Mouse (Mus musculus): ENCODE data around the gene Pnma1. TPM values are rescaled to one million over a fixed set of nuclear protein-coding genes. Genes with fewer than 3 reads are reported as not detected.

Gene Pnma1
- total RNA-seq, 2 experiments from 2014 or later, result 7.0 to 8.5 TPM

DNA sequence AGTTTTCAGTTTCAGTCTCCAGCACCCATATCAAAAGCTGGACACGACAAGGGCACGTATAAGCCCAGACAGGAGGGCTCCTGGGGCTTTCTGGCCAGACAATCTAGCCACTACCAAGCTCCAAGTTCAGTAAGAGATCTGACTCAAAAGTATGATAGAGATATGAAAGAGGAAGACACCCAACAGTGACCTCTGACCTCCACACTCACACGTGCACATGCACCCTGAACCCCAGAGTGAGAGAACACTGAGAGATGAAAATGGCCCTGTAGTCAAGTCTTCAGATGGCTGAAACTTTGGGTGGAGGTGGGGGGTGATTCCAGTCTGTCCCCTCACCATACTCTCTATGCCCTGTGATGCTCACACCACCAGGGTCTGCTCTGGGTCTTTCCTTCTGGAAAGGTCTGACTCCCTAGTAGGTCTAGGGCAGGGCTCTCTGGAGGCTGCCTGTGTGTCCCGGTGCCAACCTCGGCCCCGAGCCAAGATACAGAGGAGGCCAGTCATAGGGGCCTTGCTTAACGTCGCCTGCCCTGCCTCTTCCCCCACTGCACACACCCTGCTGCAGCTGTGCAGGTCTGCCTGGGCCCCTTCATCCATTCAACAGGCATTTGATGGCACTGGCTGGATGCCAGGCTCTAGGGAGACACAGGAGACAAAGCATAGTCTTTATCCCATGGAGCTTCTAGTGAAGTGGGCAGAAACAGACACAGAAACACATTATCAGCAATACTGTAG is 32.6 kb upstream of the Pnma1 start:
- DNase-seq (ENCODE audit: extremely low spot score in 1 of 2, low spot score in 2 of 2), result peak; percentile 63 to 73
- intact Hi-C loops (cut with DNase I), result no loop called here

DNA sequence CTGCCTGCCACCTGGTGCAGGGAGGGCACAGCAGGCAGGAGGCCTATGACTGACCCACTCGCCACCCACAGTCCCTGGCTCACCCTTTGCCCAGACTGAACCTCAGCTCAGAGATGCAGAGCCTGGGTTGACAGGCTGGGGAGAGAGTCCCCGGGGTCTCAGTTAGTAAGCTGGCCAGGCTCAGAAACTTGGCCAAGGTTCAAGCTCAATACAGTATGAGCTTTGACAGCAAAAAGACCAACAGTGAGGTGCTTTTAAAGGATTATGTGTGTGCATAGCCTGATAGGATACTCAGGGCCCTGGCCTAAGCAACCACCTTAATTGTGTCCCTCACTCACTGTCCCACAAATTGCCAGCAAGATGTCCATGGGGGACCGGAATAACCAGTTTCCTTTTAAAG is 31.8 kb upstream of the Pnma1 start:
- intact Hi-C loops (cut with DNase I), result no loop called here
- no peak for DNase-seq (ENCODE audit: extremely low spot score in 1 of 2, low spot score in 2 of 2)

DNA sequence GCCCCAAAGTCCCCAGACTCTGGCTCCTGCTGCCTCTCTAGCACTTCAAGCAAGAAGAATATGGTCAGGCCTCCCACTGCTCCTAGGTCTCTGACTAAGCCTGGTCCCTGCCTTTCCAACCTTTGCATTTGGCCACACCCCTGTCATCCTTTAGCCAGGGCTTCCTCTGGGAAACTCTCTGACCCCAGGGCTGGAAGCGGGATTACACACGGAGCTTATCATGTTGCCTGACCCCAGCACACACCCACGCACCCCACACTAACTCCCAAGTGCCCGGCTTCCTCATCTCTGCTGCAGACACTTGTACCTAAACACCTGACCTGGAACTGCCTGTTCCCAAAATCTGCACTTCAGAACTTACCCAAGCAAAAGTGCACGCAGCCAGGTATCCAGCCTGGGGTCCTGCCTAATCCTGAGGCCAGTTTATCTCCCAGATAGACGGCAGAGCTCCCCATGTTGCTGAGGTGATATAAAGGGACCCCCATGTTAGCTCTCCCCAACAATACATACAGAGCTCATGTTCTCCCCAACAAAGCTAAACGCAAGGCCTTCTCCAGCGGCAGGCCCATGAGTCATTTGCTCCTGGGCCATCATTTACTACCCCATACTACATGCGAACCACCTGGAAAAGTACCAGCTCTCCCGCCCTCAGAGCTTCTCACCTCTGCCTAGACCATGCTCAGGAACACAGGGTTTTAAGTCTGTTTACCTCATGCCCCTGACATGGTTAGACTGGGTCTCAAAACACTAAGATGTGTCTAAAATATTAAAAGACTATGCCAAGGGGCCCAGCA is 30.6 kb upstream of the Pnma1 start:
- intact Hi-C loops (cut with DNase I), result no loop called here
- DNase-seq (ENCODE audit: extremely low spot score in 1 of 2, low spot score in 2 of 2), result no peak

DNA sequence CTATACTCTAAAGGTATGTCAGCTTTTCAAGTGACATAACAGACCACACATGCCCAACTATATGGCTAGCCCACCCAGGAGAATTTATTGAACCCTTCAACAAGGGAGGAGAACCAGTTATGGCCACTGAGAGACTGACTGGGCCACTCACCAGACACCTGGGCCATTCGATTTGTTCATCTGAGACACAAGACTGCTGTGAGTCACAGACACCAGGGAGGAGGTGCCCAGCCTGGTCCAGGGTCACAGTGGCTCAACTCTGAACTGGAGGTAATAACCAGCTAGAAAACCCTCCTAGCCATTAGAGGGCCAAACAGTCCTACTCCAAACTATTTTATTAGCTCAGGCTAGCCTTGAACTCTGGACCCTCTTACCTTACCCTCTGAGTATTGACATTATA is 29.8 kb upstream of the Pnma1 start:
- intact Hi-C loops (cut with DNase I), result no loop called here
- DNase-seq (ENCODE audit: extremely low spot score in 1 of 2, low spot score in 2 of 2), result no peak

DNA sequence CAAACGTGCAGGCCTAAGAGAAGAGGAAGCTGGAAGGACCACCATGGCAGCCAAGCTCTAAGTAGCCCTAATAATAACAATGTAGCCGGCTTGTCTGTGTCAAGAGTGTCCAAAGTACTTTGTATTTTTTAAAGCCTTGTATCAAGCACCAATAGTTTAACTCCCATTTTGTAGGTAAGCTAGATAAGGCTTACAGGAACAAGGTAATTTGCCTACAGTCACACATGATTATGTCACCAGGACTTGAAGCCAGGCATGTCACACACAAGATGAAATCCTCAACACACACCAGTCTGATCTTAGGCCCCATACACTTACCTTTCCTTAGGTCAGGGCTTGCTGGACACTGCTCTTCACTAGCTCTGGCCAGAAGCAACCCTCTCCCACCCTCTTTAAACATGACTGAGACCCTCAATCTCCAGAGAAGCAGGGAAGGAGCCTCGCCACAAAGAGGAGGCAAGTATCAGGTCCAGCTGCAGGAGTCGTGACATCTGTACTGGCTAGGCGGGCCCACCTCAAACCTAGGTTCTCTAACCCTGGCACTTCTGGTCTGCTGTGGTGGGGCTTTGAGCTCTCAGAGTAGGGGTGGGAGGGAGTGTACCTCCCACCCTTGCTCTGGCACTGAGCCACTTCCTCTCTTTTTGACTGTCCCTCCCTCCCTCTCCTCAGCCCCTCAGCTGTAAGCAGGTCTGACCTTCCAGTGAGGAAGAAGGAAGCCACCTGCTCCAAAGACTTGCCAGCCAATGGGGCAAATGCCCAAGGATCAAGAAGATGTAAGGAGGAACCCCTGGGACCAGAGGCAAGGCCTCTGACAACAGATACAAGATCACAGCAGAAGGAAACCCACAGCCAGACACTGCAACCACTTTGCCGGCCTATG is 28.8 kb upstream of the Pnma1 start:
- intact Hi-C loops (cut with DNase I), result no loop called here
- no peak for DNase-seq (ENCODE audit: extremely low spot score in 1 of 2, low spot score in 2 of 2)

DNA sequence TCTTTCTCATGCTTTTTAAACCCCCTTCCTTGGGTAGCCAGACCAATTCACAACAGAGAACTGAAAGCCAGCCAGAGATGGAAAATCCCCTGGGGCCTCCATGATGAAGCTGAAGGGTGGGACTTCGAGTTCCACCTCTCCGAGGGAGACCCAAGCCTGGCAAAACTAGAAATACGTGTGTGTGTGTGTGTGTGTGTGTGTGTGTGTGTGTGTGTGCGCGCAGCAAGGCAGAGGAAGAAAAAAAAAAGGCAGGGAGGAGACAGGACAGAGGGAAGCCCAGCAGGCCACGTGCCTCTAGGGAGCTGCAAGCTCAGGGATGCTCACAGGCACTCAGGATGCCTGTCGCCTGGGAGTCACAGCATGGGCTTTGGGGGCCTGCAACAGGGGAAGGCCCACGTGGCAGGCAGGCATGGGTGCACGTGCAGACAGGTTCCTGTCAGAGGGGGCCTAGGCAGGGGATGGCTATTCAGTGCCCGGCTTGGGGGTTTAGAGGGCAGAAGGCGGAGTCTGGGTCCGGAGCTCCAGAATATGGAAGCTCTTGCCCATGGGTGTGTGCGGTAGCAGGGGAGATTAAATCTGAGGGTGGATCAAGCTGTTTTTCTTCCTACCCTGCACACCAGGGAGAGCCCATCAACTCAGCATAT is 28.0 kb upstream of the Pnma1 start:
- intact Hi-C loops (cut with DNase I), result no loop called here
- DNase-seq (ENCODE audit: extremely low spot score in 1 of 2, low spot score in 2 of 2), result peak in 1 of 2 experiments; percentile 64

DNA sequence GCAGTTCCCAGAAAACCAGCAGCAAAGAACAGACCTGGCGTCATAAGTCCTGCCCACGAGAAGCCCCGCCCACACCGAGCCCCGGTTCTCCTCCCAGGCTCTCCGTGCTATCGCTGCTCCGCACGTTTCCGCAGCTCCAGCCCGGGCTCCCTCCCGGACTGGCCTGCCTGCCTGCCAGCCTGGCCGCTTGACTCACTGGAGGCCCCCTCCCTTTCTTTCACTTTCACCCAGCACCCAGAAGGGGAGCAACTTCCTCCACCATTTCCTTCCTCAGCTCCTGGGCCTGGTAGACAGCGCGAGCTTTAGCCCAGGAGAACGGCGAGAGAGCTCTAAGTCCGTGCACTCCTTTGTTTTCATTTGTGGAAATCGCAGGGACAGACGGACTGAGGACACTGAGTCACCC is 27.4 kb upstream of the Pnma1 start:
- peak; percentile 73 to 91 for DNase-seq (ENCODE audit: extremely low spot score in 1 of 2, low spot score in 2 of 2)
- intact Hi-C loops (cut with DNase I), result no loop called here

DNA sequence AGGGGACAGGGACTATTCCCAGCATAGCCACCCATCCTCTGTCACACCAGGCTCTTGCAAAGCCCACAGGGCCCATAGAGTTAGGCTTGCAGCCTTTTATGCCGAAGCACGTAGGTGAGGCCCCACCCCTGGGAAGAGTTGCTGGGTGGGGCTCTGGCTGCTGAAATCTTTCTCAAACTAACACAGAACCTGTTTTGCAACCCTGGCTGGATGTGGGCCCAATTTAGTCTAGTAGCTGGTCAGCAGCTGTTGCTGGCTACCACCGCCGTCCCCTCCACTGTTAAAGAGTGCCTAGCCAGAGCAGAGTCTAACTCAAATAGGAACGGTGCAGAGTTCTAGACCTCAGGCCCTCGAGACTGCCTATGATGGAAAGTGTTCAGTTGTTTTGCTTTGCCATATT is 26.6 kb upstream of the Pnma1 start:
- DNase-seq (ENCODE audit: extremely low spot score in 1 of 2, low spot score in 2 of 2), result no peak
- intact Hi-C loops (cut with DNase I), result no loop called here

DNA sequence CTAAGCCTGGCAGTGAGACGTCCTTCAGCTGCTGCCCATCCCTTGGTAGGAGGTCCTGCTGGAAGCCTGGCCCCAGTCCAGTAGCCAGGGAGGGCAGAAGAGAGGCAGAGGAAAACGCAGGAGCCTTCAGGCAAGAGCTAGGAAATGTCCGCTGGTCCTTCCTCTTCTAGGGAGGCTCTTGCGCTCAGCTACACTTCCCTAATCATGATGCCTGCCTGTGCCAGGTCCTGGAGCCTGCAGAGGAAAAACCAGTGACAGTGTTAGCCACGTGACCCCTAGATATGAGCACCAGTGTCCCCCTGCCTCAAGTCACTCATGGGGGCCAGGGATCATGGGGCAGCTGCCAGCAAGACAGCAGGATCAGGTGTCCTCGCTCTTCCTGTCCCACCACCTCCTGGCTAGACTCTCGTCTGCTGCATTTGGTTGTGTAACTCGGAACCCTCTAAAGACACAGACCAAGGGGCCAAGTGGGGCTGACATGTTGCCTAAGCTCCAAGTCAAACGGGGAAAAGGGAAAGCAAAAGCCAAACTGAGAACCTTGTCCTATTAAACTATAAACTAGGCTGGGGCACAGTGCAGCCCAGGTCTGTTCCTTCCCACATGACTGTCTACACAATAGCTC is 26.0 kb upstream of the Pnma1 start:
- DNase-seq (ENCODE audit: extremely low spot score in 1 of 2, low spot score in 2 of 2), result peak in 1 of 2 experiments; percentile 59

DNA sequence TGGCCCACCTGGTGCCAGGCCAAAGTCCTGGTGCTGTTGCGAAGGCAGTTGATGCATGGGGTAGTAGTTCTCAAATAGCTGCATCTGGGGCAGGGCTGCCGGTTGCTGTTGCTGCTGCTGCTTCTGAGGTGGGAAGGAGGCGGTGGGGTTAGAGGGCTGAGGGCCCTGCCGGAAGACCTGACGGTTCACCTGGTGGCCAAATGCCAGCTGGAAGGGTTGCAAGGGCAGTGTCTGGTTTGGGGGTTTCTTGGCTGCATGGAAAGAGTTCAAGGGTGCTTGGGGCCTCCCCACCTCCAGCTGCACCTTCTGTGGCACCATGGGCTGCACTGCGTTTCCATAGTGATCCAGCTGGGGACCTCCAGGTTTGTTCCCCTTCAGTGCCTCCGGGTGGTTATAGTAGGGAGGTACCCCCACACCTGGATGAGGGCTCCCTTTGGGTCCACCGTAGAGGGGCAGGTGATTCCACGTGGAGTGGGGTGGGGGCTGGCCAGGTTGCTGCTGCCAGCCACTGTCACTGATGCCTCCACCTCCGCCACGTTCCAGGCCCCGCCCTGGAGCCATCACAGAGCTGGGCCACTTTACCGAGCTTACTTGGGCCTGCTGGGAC is 25.1 kb upstream of the Pnma1 start:
- DNase-seq (ENCODE audit: extremely low spot score in 1 of 2, low spot score in 2 of 2), result no peak
- intact Hi-C loops (cut with DNase I), result no loop called here

More for the DNA sequence above, 26.0 kb upstream of the Pnma1 start:
- intact Hi-C loops (cut with DNase I), result no loop called here

DNA sequence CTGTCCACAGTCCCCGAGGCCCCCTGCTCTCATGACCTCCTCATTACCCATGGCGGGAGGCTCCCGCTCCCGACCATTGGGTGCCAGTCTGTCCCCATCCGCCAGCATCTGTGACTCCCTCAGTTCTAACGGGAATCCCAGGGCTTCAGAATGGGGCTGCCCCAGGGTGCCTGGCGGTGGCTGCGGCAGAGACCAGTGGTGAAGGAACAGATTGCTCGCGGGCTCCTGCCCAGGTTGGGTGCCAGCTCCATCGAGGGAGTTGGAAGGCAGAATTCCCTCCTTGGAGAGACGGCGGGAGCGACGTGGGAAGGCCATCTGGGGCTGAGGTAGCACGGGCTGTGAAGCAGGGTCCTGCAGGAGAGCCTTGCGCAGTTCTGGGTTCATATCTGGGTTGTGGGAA is 24.6 kb upstream of the Pnma1 start:
- intact Hi-C loops (cut with DNase I), result no loop called here
- no peak for DNase-seq (ENCODE audit: extremely low spot score in 1 of 2, low spot score in 2 of 2)

DNA sequence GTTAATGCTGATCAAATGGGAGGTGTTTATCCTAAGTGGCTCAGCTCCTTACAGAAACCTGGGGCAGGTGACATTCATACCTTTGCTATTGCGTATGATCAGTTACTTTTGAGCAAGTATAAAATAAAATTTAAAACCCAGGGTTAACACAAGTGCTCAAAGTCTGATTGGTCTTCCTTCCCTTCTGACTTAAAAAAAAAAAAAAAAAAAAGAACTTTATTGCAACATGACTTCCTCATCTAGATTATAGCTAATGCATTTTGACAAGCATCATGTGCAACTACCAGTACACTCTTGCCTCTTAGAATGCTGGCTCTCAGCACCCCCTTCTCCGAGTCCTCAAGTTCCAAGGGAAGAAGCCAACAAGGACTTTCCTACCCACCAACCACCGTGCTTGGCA is 23.9 kb upstream of the Pnma1 start:
- intact Hi-C loops (cut with DNase I), result no loop called here
- no peak for DNase-seq (ENCODE audit: extremely low spot score in 1 of 2, low spot score in 2 of 2)

DNA sequence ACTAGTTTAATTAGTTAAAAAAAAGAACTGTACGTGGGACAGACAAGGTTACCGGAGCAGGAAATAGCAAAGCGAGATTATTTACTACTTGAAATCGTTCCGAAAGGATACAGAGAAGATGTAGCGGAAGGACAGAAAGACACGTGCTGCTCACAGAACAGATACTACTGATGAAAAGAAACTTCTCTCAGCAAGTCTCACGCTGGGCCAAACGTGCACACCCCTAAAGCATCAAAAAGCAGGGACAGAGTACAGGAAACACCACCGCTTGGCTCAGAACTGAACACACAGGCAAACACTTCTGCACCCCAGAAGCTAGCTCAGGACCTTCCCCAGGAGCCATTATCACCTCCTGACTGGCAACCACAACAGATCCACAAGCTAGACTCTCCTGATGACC is 22.3 kb upstream of the Pnma1 start:
- intact Hi-C loops (cut with DNase I), result no loop called here
- DNase-seq (ENCODE audit: extremely low spot score in 1 of 2, low spot score in 2 of 2), result peak in 1 of 2 experiments; percentile 14

DNA sequence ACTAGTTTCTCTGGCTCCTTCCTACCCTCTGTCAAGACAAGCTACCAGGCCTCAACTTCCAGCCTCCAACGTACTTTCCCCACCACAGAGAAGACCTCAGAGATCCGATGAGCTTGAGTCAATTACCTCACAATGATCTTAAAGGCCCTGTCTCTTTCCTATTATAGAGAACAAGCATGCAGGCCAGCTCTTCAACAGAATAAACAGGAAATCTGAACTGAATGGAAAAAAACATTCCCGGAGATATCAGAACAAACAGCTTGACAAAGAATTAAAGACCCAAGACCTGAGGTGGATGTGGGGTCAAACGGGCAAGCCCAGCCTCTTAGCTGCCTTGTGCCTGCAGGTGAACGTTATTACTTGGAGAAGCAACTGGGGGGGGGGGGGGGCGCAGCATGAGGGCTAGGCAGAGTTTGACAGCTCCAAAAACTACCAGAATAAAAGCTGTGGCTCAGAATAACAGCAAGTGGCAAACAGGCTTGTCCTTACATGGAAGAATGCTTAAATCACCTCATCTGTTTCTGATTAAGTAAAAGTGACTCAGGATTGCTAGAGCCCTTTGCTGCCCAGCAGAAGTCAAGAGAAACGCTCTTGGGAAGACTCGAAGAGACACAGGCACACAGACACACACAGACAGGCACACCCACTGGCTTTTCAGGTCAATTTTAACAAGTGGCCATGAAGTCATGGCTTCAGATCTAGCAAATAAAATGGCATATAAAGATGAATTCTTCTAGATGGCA is 17.5 kb upstream of the Pnma1 start:
- DNase-seq (ENCODE audit: extremely low spot score in 1 of 2, low spot score in 2 of 2), result no peak
- intact Hi-C loops (cut with DNase I), result no loop called here

DNA sequence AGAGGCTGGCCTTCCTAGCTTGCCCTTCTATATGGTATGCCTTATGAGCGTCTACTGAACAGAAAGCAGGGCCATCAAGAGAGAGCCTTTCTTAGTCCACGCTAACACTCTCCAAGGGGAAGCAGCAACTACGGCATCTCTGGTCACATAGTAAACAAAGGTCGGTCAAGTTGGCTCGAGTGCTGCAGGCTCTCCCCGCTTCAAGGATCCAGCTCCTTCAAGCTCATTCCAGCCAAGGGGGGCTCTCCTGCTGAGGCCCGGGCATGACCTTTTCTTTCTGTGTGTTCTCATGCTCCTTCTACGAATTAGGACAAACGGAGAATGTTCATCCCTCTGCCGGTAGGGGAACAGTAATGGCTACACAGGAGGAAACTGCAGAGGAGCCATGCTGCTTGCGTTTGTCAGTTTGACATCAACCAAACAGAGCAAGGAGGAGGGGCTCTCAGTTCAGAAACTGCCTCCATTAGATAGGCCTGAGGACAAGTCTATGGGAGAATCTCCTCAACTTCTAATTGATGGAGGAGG is 15.4 kb upstream of the Pnma1 start:
- intact Hi-C loops (cut with DNase I), result loop anchor here (5.0 kb wide), 1 partner anchor 84 kb away; no protein-coding TSS in a partner anchor
- DNase-seq (ENCODE audit: extremely low spot score in 1 of 2, low spot score in 2 of 2), result no peak

DNA sequence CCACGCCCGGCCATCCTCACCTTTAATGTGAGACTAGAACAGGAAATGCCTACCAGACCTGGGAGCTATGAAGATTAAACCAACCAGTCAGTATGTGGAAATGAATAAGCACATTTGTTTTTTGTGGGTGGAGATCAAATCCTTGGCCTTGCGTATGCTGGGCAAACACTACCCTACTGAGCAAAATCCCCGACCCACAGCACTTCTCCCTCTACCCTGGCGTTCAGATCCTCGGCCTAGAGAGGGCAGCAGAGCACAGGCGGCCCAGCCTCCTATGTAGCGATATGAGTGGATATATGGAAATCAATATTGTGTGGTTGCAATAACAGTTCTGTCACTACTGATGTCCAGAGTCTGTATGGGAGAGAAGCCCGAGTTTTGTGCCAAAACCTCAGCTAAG is 14.8 kb upstream of the Pnma1 start:
- peak in 1 of 2 experiments; percentile 39 for DNase-seq (ENCODE audit: extremely low spot score in 1 of 2, low spot score in 2 of 2)
- intact Hi-C loops (cut with DNase I), result loop anchor here (5.0 kb wide), 1 partner anchor 84 kb away; no protein-coding TSS in a partner anchor

Measured in left cerebral cortex, postnatal 10 days (tissue).